Mouse (Mus musculus) adrenal gland, postnatal 0 days (tissue): Measurements from ENCODE around the gene Ehd3. TPM values are rescaled to one million over a fixed set of nuclear protein-coding genes. Genes with fewer than 3 reads are reported as not detected.

Source experiments
- polyA plus RNA-seq: library from polyadenylated mRNA; unstranded; fragments of >200 nt; fragmentation: Nextera tagmentation; extraction: Ambion mirVana; gene quantifications from 2 replicates; pipeline ENCODE4 v1.2.1, GENCODE M21; 2015

Ehd3 gene
- 24.6 and 46.9 TPM in 2 replicates for polyA plus RNA-seq

GRCm38 (mm10) chr17:73803521-73804184 lies at the start of gene Ehd3:
TSS of gene Ehd3 (plus strand) at chr17:73804134.

Other genes with a start within 250 kb of the Ehd3 start
- 0.88 and 1.8 TPM in 2 replicates for gene Galnt14, start 93.7 kb upstream of the Ehd3 start, polyA plus RNA-seq
- 18.2 and 43.2 TPM in 2 replicates for gene Xdh, start 146.1 kb downstream of the Ehd3 start, polyA plus RNA-seq
- 6.8 and 12.9 TPM in 2 replicates for gene Srd5a2, start 243.8 kb downstream of the Ehd3 start, polyA plus RNA-seq